Mouse (Mus musculus) intestine, embryonic 15.5 days (tissue): Measurements from ENCODE around the gene Dhrs7c. TPM values are rescaled to one million over a fixed set of nuclear protein-coding genes. Genes with fewer than 3 reads are reported as not detected.

ENCODE experiments used
- ATAC-seq: fragments of 200-750 bp; cut with Nextera tagmentation; 2 replicates; pipeline ENCODE4 v1.8.0; 2017; ENCODE audit warnings: moderate TSS enrichment, moderate library complexity
- H3K27ac ChIP-seq: fragments of 300-500 bp; sonication (generic); 2 replicates; pipeline ENCODE4 v1.5.1; 2015; ENCODE audit warnings: mild to moderate bottlenecking, inconsistent platforms
- H3K27me3 ChIP-seq: fragments of 300-500 bp; sonication (generic); replicated peaks from 2 replicates; pipeline ENCODE4 v1.6.1; 2015; ENCODE audit warnings: inconsistent platforms
- H3K36me3 ChIP-seq: fragments of 300-500 bp; sonication (generic); 2 replicates; pipeline ENCODE4 v1.6.1; 2015; ENCODE audit warnings: inconsistent platforms
- H3K4me1 ChIP-seq: fragments of 300-500 bp; sonication (generic); replicated peaks from 2 replicates; pipeline ENCODE4 v1.6.1; 2015; ENCODE audit warnings: inconsistent platforms
- H3K4me2 ChIP-seq: fragments of 300-500 bp; sonication (generic); replicated peaks from 2 replicates; pipeline ENCODE4 v1.6.1; 2015; ENCODE audit warnings: mild to moderate bottlenecking, inconsistent platforms
- H3K4me3 ChIP-seq: fragments of 300-500 bp; sonication (generic); replicated peaks from 2 replicates; pipeline ENCODE4 v1.5.1; 2015; ENCODE audit warnings: inconsistent platforms
- H3K9ac ChIP-seq: fragments of 300-500 bp; sonication (generic); 2 replicates; pipeline ENCODE4 v1.6.1; 2015; ENCODE audit warnings: inconsistent platforms
- H3K9me3 ChIP-seq: fragments of 300-500 bp; sonication (generic); 2 replicates; pipeline ENCODE4 v1.6.1; 2016; ENCODE audit warnings: inconsistent platforms
- WGBS: fragments of 180-500 bp; shearing (Covaris S2); methylation state at CpG from one replicate; pipeline ENCODE4 v1.1.7; 2015; 5-methylcytosine and 5-hydroxymethylcytosine counted together
- polyA plus RNA-seq: library from polyadenylated mRNA; unstranded; fragments of >200 nt; fragmentation: Nextera tagmentation; extraction: Ambion mirVana; gene quantifications from 2 replicates; pipeline ENCODE4 v1.2.1, GENCODE M21; 2015

Gene Dhrs7c
- polyA plus RNA-seq = 0.16 TPM in 1 of 2 replicates, not detected in the other

DNA sequence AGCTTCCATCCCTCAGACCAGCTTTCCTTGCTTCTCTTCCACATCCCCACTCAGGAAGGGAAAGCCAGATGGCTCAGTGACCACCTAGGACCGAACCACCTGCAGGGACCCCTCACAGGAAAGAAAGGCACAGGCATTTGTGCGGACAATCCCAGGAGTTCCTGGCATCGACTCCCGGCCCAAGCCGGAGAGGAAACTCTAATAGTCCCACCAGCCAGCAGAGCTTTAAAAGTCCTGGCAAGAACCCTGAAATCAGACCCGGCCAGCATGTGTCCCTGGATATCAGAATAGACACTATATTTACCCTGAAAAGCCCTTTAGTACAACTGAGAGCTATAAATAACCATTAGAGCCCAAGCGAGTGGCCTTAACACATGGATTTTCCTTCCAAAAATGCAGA lies at the start of gene Dhrs7c:
Gene Dhrs7c (plus strand): TSS at position 257 of the 400 bp plus-strand sequence.
- H3K4me1 ChIP-seq = no peaks in the 10 kb centered on the region
- H3K36me3 ChIP-seq = no peaks in the 10 kb centered on the region
- no peak within 1 kb of the TSS for H3K9ac ChIP-seq
- H3K27me3 ChIP-seq = no peaks in the 10 kb centered on the region
- no peak within 1 kb of the TSS for H3K27ac ChIP-seq
- H3K4me3 ChIP-seq = no peak within 1 kb of the TSS
- ATAC-seq = no peak
- H3K4me2 ChIP-seq = no peak within 1 kb of the TSS
- H3K9me3 ChIP-seq = no peaks in the 10 kb centered on the region
- WGBS = 73% methylated on average over 7 of the region's 7 CpGs

GRCm38 (mm10) chr11:67756287-67756686 lies 41.7 kb upstream of the Dhrs7c start:
- Histone ChIP-seq H3K27ac (no peak overlapping the region), H3K27me3 (no peaks in the 10 kb centered on the region), H3K36me3 (no peaks in the 10 kb centered on the region), H3K4me1 (no peaks in the 10 kb centered on the region), H3K9me3 (no peaks in the 10 kb centered on the region), H3K4me2 (no peak overlapping the region), H3K9ac (no peak overlapping the region), H3K4me3 (no peak overlapping the region)
- 90% methylated on average over 1 of the region's 1 CpGs for WGBS
- ATAC-seq = no peak

GRCm38 (mm10) chr11:67757373-67758167 lies 40.4 kb upstream of the Dhrs7c start:
- WGBS = 62% methylated on average over 15 of the region's 15 CpGs
- ATAC-seq = no peak
- H3K36me3 ChIP-seq = no peaks in the 10 kb centered on the region
- H3K9ac ChIP-seq = no peak overlapping the region
- no peak overlapping the region for H3K4me3 ChIP-seq
- H3K9me3 ChIP-seq = no peaks in the 10 kb centered on the region
- no peaks in the 10 kb centered on the region for H3K4me1 ChIP-seq
- no peak overlapping the region for H3K4me2 ChIP-seq
- H3K27ac ChIP-seq = no peak overlapping the region
- H3K27me3 ChIP-seq = no peaks in the 10 kb centered on the region

GRCm38 (mm10) chr11:67771053-67771452 lies 26.9 kb upstream of the Dhrs7c start, which contains the start of gene Glp2r:
TSS of gene Glp2r (minus strand) at chr11:67771153.
- Histone ChIP-seq H3K9ac (no peak within 1 kb of the TSS), H3K4me1 (peaks cover 5% of the 10 kb centered on the region; the same call in 1 of the 2 replicates), H3K9me3 (no peaks in the 10 kb centered on the region), H3K4me2 (peak within 1 kb of the TSS; percentile 35), H3K27me3 (no peaks in the 10 kb centered on the region), H3K27ac (peak within 1 kb of the TSS; percentile 51), H3K4me3 (0 out of 2 replicates have a peak within 1 kb of the TSS, but pooled peaks have one; percentile 3), H3K36me3 (no peaks in the 10 kb centered on the region)
- WGBS = 47% methylated on average over 14 of the region's 14 CpGs
- 0 out of 2 replicates have a peak, but pooled peaks have one; percentile 39 for ATAC-seq

GRCm38 (mm10) chr11:67771691-67772090 lies 26.3 kb upstream of the Dhrs7c start:
- no peak overlapping the region for H3K9ac ChIP-seq
- no peaks in the 10 kb centered on the region for H3K27me3 ChIP-seq
- ATAC-seq = no peak
- 77% methylated on average over 2 of the region's 2 CpGs for WGBS
- no peak overlapping the region for H3K4me2 ChIP-seq
- H3K4me1 ChIP-seq = peaks cover 5% of the 10 kb centered on the region; the same call in 1 of the 2 replicates
- H3K36me3 ChIP-seq = no peaks in the 10 kb centered on the region
- no peak overlapping the region for H3K4me3 ChIP-seq
- no peak overlapping the region for H3K27ac ChIP-seq
- H3K9me3 ChIP-seq = no peaks in the 10 kb centered on the region

GRCm38 (mm10) chr11:67772577-67772976 lies 25.4 kb upstream of the Dhrs7c start:
- Histone ChIP-seq H3K9me3 (no peaks in the 10 kb centered on the region), H3K4me1 (peaks cover 5% of the 10 kb centered on the region; the same call in 1 of the 2 replicates), H3K27me3 (no peaks in the 10 kb centered on the region), H3K36me3 (no peaks in the 10 kb centered on the region), H3K4me2 (no peak overlapping the region), H3K9ac (no peak overlapping the region), H3K4me3 (no peak overlapping the region), H3K27ac (no peak overlapping the region)
- ATAC-seq = no peak
- 18% methylated on average over 8 of the region's 8 CpGs for WGBS

DNA sequence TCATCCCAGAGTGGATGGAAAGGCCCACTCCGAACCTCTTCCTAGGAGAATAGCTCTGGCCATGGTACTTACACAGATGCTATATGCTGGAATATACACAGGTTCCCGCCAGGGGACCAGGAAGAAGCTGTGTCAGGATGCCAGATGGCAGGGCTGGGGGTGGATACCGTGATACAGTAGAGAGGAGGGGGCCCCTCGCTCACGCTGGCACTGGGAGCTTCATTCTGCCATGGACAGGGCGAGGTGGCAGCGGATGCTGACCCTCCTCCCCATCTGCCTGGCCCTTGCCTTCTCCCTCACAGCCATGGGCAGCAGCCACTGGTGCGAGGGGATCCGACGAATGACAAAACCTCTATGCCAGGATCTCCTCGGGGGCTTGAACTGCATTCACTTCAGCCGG lies 23.6 kb upstream of the Dhrs7c start, which contains the start of gene Gsg1l2:
Gene Gsg1l2 (plus strand): TSS at position 230 of the 400 bp plus-strand sequence.
- ATAC-seq = no peak
- Histone ChIP-seq H3K4me1 (no peaks in the 10 kb centered on the region), H3K4me3 (no peak within 1 kb of the TSS), H3K27ac (no peak within 1 kb of the TSS), H3K36me3 (no peaks in the 10 kb centered on the region), H3K9ac (no peak within 1 kb of the TSS), H3K9me3 (no peaks in the 10 kb centered on the region), H3K4me2 (no peak within 1 kb of the TSS), H3K27me3 (no peaks in the 10 kb centered on the region)
- WGBS = 85% methylated on average over 12 of the region's 12 CpGs

DNA sequence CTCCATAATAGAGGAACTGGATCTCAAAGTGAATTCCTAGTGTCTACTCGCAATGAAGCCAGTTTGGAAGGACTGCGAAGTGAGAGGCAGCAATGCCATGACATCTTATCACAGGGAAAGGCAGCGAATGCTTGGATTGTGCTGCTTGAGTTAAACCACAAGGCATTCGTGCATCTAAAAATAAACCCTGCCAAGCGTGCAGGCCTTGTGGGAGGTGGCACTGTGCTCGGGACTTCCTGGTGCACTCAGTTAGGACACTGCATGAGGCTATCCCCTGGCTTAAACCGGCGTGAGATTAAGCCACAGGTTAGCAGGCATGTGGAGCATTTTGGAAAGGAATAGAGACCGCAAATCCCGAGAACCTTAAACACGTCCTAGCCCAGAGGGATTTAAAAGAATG lies 7.8 kb upstream of the Dhrs7c start:
- ATAC-seq = no peak
- H3K4me1 ChIP-seq = no peaks in the 10 kb centered on the region
- no peak overlapping the region for H3K4me2 ChIP-seq
- H3K9me3 ChIP-seq = no peaks in the 10 kb centered on the region
- H3K9ac ChIP-seq = no peak overlapping the region
- H3K36me3 ChIP-seq = no peaks in the 10 kb centered on the region
- no peaks in the 10 kb centered on the region for H3K27me3 ChIP-seq
- 79% methylated on average over 11 of the region's 11 CpGs for WGBS
- H3K4me3 ChIP-seq = no peak overlapping the region
- no peak overlapping the region for H3K27ac ChIP-seq

DNA sequence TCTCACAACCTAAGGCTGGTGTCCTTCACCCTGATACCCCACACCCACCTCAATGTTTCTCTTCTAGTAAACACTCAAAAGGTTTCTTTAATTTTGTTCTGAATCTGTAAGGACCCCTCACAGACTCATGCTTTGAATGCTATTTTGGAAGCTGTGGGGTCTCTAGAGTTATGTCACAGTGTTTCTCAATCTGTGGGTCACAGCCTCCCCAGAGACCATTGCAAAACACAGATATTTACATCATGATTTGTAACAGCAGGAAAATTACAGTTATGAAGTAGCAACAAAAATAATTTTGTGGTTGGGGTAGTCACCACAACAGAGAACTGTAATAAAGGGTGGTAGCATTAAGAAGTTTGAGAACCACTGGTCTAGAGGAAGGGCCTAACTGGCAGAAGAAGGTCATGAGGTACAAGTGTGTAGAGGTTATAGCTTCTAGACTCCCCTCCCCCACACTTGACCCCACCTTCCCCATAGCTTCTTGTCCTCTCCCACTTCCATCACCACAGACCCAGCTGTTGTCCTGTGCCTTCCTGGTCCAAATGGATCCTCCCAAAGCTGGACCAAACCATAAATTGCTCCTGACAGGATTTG lies 2.2 kb downstream of the Dhrs7c start:
- Histone ChIP-seq H3K27me3 (no peaks in the 10 kb centered on the region), H3K4me1 (no peaks in the 10 kb centered on the region), H3K36me3 (no peaks in the 10 kb centered on the region), H3K4me3 (no peak overlapping the region), H3K4me2 (no peak overlapping the region), H3K9ac (no peak overlapping the region), H3K27ac (no peak overlapping the region), H3K9me3 (no peaks in the 10 kb centered on the region)
- no peak for ATAC-seq

DNA sequence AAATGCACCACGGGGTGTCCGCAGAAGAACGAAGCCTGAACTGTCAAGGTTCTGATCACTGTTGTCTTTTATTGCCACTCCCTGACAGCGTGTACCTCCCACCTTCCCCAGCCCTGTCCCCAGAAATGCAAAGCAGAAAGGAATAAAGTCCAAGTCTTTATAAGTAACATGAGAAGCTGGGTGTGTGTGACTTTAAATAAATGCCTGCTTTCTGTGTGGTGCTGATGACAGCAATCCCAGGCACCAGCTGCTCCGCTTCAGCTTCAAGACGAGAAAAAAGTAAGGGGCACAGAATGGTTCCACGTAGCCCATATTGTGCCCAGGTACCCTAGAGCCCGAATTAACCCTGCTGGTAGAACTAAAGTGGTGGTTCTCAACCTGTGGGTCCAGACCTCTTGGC lies 3.2 kb downstream of the Dhrs7c start:
- WGBS = 55% methylated on average over 8 of the region's 8 CpGs
- H3K4me1 ChIP-seq = no peaks in the 10 kb centered on the region
- no peak overlapping the region for H3K27ac ChIP-seq
- 0 out of 2 replicates have a peak, but pooled peaks have one; percentile 39 for ATAC-seq
- H3K4me2 ChIP-seq = no peak overlapping the region
- H3K27me3 ChIP-seq = no peaks in the 10 kb centered on the region
- H3K4me3 ChIP-seq = no peak overlapping the region
- no peaks in the 10 kb centered on the region for H3K9me3 ChIP-seq
- no peak overlapping the region for H3K9ac ChIP-seq
- no peaks in the 10 kb centered on the region for H3K36me3 ChIP-seq

GRCm38 (mm10) chr11:67805538-67805937 lies 7.6 kb downstream of the Dhrs7c start:
- no peak overlapping the region for H3K4me2 ChIP-seq
- no peak overlapping the region for H3K9ac ChIP-seq
- WGBS = 94% methylated on average over 1 of the region's 1 CpGs
- H3K36me3 ChIP-seq = no peaks in the 10 kb centered on the region
- no peak overlapping the region for H3K4me3 ChIP-seq
- no peaks in the 10 kb centered on the region for H3K27me3 ChIP-seq
- no peaks in the 10 kb centered on the region for H3K9me3 ChIP-seq
- ATAC-seq = no peak
- no peak overlapping the region for H3K27ac ChIP-seq
- H3K4me1 ChIP-seq = no peaks in the 10 kb centered on the region

DNA sequence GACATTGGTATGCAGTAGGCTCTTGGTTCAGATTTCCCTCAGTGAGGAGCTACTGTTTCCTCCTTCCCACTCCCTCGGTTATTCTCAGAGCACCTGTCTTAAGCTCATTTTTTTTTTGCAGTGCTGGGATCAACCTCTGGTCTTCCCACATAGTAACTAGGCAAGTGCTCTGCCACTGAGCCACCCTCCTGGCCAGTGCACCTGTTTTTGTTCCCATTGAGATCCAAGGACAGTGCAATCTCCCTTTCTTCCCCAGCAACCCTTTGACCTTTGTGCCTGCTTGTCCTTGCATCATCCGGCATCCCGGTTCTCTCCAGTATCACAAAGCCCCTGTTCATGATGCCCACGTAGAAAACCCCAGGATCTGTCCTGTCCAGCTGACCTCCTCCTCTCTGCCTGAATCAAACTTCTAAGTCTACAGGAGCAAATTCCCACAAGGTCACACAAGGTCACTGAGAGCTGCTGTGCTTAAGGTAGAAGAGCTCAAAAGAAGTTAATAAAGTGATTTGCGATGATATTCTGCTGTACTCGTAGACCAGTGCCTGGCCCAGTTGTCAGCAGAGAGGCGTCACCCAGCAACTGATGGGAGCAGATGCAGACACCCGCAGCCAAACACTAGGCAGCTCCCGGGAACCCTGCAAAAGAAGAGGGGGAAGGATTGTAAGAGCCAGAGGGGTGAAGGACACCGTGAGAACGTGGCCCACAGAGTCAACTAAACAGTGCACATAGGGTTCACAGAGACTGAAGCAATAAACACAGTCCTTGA lies 9.0 kb downstream of the Dhrs7c start:
- 75% methylated on average over 11 of the region's 11 CpGs for WGBS
- H3K9me3 ChIP-seq = no peaks in the 10 kb centered on the region
- no peak for ATAC-seq

More for the DNA sequence above, 9.0 kb downstream of the Dhrs7c start:
- Histone ChIP-seq H3K27me3 (no peaks in the 10 kb centered on the region), H3K36me3 (no peaks in the 10 kb centered on the region), H3K4me3 (no peak overlapping the region), H3K4me1 (no peaks in the 10 kb centered on the region), H3K27ac (no peak overlapping the region), H3K4me2 (no peak overlapping the region), H3K9ac (no peak overlapping the region)
